Mouse (Mus musculus) spleen, adult 2 months (tissue): ENCODE measurements around the gene Socs5. TPM values are rescaled to one million over a fixed set of nuclear protein-coding genes. Genes with fewer than 3 reads are reported as not detected.

Experiments
- DNase-seq, 2 experiments: peaks; one replicate each; pipeline versions ENCODE4 v3.0.0 to v3.0.0-alpha.2; 2012 to 2021; ENCODE audit warnings: low spot score in 2 of 2, low read depth in 1 of 2
- H3K27ac ChIP-seq: fragments of 200-500 bp; 2 replicates; pipeline ENCODE4 v1.5.1; 2012; ENCODE audit warnings: low read length, inconsistent platforms; ENCODE audit not compliant: insufficient read depth
- H3K27me3 ChIP-seq: fragments of 200-500 bp; 2 replicates; pipeline ENCODE4 v1.6.1; 2012; ENCODE audit warnings: mild to moderate bottlenecking, moderate library complexity, low read length, inconsistent platforms; ENCODE audit not compliant: control insufficient read depth, insufficient read depth
- H3K36me3 ChIP-seq: fragments of 200-500 bp; 2 replicates; pipeline ENCODE4 v1.6.1; 2012; ENCODE audit warnings: mild to moderate bottlenecking, low read length, inconsistent platforms; ENCODE audit not compliant: control insufficient read depth, insufficient read depth
- H3K4me1 ChIP-seq: fragments of 200-500 bp; 2 replicates; pipeline ENCODE4 v1.6.1; 2011; ENCODE audit warnings: inconsistent platforms; ENCODE audit not compliant: control insufficient read depth, insufficient read depth, insufficient read length
- H3K4me3 ChIP-seq: fragments of 200-500 bp; 2 replicates; pipeline ENCODE4 v1.5.1; 2011; ENCODE audit warnings: mild to moderate bottlenecking, inconsistent platforms; ENCODE audit not compliant: insufficient read depth, insufficient read length; ENCODE audit errors: extremely low read depth
- CTCF ChIP-seq: fragments of 200-500 bp; IDR thresholded peaks from 2 replicates; pipeline ENCODE4 v1.5.1; 2011; ENCODE audit warnings: mild to moderate bottlenecking, inconsistent platforms; ENCODE audit not compliant: insufficient read depth, insufficient read length, insufficient replicate concordance; ENCODE audit errors: extremely low read depth
- POLR2A ChIP-seq: fragments of 200-500 bp; IDR thresholded peaks from 2 replicates; pipeline ENCODE4 v1.6.1; 2011; ENCODE audit warnings: low read depth, low read length, inconsistent platforms
- WGBS: fragments of 180-500 bp; shearing (Covaris S2); methylation state at CpG from one replicate; pipeline ENCODE4 v1.1.7; 2018; 5-methylcytosine and 5-hydroxymethylcytosine counted together
- polyA plus RNA-seq: library from polyadenylated mRNA; depleted of rRNA; stranded (reverse); fragments of >200 nt; gene quantifications from 2 replicates; pipeline ENCODE4 v1.2.3, GENCODE M21; 2012

The Socs5 gene
- polyA plus RNA-seq, 1 experiment: 6.9 TPM

- Histone ChIP-seq H3K4me1 (no peaks in the 10 kb centered on the region), H3K4me3 (no peak overlapping the region), H3K27ac (no peak overlapping the region), H3K27me3 (no peaks in the 10 kb centered on the region), H3K36me3 (no peaks in the 10 kb centered on the region)
- no peak for DNase-seq
- no peak for TF ChIP-seq CTCF
- no peak for TF ChIP-seq POLR2A
- 73% methylated on average over 9 of the region's 9 CpGs for WGBS
These were observed 67.3 kb downstream of the Socs5 start for GRCm38 (mm10) chr17:87174651-87175331.

- TF ChIP-seq CTCF (no peak), POLR2A (no peak)
- no peak overlapping the region for H3K4me3 ChIP-seq
- no peaks in the 10 kb centered on the region for H3K4me1 ChIP-seq
- no peaks in the 10 kb centered on the region for H3K27me3 ChIP-seq
- no peaks in the 10 kb centered on the region for H3K36me3 ChIP-seq
- WGBS: 70% methylated on average over 17 of the region's 17 CpGs
- 0 out of 2 replicates have a peak overlapping the region, but pooled peaks have one; percentile 22 for H3K27ac ChIP-seq
- DNase-seq: no peak
These were observed 68.9 kb downstream of the Socs5 start for GRCm38 (mm10) chr17:87176066-87177012.

GRCm38 (mm10) chr17:87178596-87179590 lies 71.4 kb downstream of the Socs5 start:
- Histone ChIP-seq H3K36me3 (no peaks in the 10 kb centered on the region), H3K27me3 (no peaks in the 10 kb centered on the region), H3K27ac (no peak overlapping the region), H3K4me1 (peaks cover 2% of the 10 kb centered on the region; the same call in 1 of the 2 replicates), H3K4me3 (no peak overlapping the region)
- WGBS: 79% methylated on average over 16 of the region's 16 CpGs
- TF ChIP-seq POLR2A (no peak), CTCF (no peak)
- no peak for DNase-seq

- Histone ChIP-seq H3K4me3 (no peak overlapping the region), H3K36me3 (no peaks in the 10 kb centered on the region), H3K27ac (no peak overlapping the region), H3K4me1 (peaks cover 2% of the 10 kb centered on the region; the same call in 1 of the 2 replicates), H3K27me3 (no peaks in the 10 kb centered on the region)
- no peak for TF ChIP-seq POLR2A
- WGBS: 43% methylated on average over 9 of the region's 9 CpGs
- no peak for DNase-seq
These were observed 72.6 kb downstream of the Socs5 start for GRCm38 (mm10) chr17:87179939-87180550.

DNA sequence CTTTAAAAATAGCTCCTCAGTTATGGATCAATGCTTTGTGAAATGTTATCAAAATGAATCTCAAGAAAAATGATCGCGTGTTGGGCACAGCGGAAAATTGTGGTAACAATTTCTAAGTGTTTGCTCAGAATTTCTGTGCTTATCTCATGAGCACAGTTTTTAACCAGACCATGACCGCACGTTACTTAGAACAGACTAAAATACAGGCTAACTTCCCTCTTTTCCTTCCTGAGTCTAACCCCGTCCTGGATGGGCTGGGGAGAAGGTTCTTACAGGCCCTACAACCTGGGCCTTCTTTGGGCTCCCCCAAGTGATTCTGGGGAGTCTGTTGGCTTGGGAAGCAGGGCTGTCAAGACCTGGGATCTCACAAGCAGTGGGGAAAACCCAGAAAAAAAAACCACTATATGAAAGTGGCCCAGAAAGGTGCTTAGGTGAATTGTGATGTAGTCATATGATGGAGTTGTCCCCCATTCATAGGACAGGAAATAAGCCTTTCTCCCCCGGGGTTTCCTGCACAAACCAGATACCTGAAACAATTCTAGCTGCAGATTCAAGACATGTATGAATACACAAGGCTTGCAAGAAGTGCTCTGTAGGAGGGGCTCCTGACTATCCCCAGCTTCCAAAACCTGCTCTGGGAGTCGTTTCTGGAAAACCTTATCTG lies 74.3 kb downstream of the Socs5 start:
- Histone ChIP-seq H3K4me1 (peaks cover 2% of the 10 kb centered on the region; the same call in 1 of the 2 replicates), H3K27me3 (no peaks in the 10 kb centered on the region), H3K4me3 (no peak overlapping the region), H3K27ac (no peak overlapping the region), H3K36me3 (no peaks in the 10 kb centered on the region)
- WGBS: 12% methylated on average over 8 of the region's 8 CpGs
- TF ChIP-seq POLR2A (no peak), CTCF (no peak)
- DNase-seq: no peak
